16 mouse cellular contexts compared by ENCODE assay signal in the genomic region with DNA sequence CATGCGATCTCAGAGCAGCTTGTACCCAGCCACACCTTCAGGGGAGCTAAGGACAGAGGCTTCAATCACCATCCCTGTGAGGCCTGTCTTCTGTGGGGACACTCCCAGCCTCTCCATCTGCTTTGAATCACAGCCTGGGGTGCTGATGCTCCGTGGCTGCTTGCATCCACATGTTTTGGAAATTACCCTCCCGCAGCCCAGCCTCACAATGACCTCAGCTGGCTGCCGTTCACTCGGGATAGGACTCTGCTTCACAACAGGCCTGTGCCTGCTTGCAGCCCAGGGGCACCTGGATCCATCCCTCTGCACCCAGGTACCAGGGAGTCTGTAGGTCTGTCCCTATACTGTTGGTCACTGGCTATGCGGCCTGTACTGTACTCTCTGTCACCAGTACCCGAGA.
A peak's percentile ranks its signal among the peaks of the same experiment; 100 is the strongest.
DNase-seq lines count a peak whose midpoint lies in the region.
"Had no signal": no experiment of that assay in that cellular context is flagged by ENCODE, and none has a peak within 500 bp of the region (broad histone marks: within the 10 kb centered on the region; RNA-seq: fewer than 3 reads in every experiment).

No protein-coding gene starts in this region.

- DNase-seq in embryo, embryonic 10 days (ENCODE audit: low spot score), result peak; percentile 35
- DNase-seq in embryo, embryonic 11 days, result no peak
- DNase-seq in urinary bladder, postnatal 14 days (ENCODE audit: low spot score), result peak; percentile 34
- no peak for DNase-seq in urinary bladder, adult 18-20 months (ENCODE audit: low spot score in 2 of 2)
- peak; percentile 61 for DNase-seq in gastrocnemius, postnatal 25 days
- no peak for DNase-seq in right cerebral cortex, adult 18-20 months
- no peak for DNase-seq in natural killer cell, adult 2 months (ENCODE audit: low spot score in 2 of 2)
- no peak for DNase-seq in layer of hippocampus, postnatal 25 days (ENCODE audit: extremely low spot score in 1 of 2, low spot score in 1 of 2)
- DNase-seq: cerebellum, adult 18-20 months; cerebellum, postnatal 36 days; heart, adult 11 months; kidney, adult 2 months; kidney, postnatal 10 days; left cerebral cortex, postnatal 4 days; thymus, adult 18-20 months; thymus, postnatal 4 days had no signal

Comparison
In these comparisons a context has a peak if more than half of its experiments do, and no peak if none do; other contexts are left out.
1. DNase-seq: peak in embryo, embryonic 10 days (single experiment), urinary bladder, postnatal 14 days (single experiment) and gastrocnemius, postnatal 25 days (single experiment); none in embryo, embryonic 11 days (single experiment), urinary bladder, adult 18-20 months (0 of 2), right cerebral cortex, adult 18-20 months (single experiment), natural killer cell, adult 2 months (0 of 2) and layer of hippocampus, postnatal 25 days (0 of 2).